19 mouse cellular contexts compared by ENCODE assay signal in the genomic region with DNA sequence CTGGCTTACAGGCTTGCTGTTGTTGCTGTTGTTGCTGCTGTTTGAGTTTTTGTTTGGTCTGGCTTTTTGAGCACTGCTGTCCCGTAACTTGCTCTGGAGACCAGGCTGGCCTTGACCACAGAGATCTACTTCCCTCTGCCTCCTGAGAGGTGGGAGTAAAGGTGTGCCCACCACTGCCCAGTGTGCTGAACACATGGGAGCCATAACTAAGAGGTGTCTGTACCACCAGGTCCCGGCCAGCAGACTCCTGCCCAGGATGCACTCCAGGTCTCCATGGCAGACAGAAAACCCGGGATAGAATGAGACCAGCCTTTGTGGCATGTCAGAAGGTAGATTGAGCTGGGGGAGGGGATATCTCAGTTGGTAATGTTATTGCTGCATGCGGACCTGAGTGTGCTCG. TPM values are rescaled to one million over a fixed set of nuclear protein-coding genes. Genes with fewer than 3 reads are reported as not detected.
DNase-seq lines count a peak whose midpoint lies in the region; ATAC-seq and TF ChIP-seq lines count a peak whose summit lies in the region.
"Had no signal": no experiment of that assay in that cellular context is flagged by ENCODE, and none has a peak within 500 bp of the region (broad histone marks: within the 10 kb centered on the region; RNA-seq: fewer than 3 reads in every experiment).

No protein-coding gene starts in this region.

- no peak for TF ChIP-seq EP300 in liver, postnatal 0 days (IDR thresholded peaks at IDR 0.05; ENCODE audit: low read depth)

- TF ChIP-seq CTCF in liver, postnatal 0 days (IDR thresholded peaks at IDR 0.05; ENCODE audit: low read depth), result no peak

- H3K27me3 ChIP-seq in liver, postnatal 0 days (ENCODE audit: insufficient read depth, low read length), result no peaks in the 10 kb centered on the region
- H3K27me3 ChIP-seq in liver, embryonic 12.5 days (replicated peaks), result no peaks in the 10 kb centered on the region
- H3K27me3 ChIP-seq in embryonic facial prominence, embryonic 13.5 days, result no peaks in the 10 kb centered on the region
- H3K27me3 ChIP-seq: embryonic facial prominence, embryonic 12.5 days; limb, embryonic 12.5 days; midbrain, embryonic 15.5 days had no signal

- H3K4me3 ChIP-seq in liver, postnatal 0 days (ENCODE audit: low read depth, low read length), result no peak overlapping the region
- no peak overlapping the region for H3K4me3 ChIP-seq in liver, embryonic 12.5 days
- H3K4me3 ChIP-seq in embryonic facial prominence, embryonic 13.5 days, result no peak overlapping the region
- H3K4me3 ChIP-seq: embryonic facial prominence, embryonic 12.5 days; limb, embryonic 12.5 days; midbrain, embryonic 15.5 days had no signal

- 67% methylated on average over 5 of the region's 5 CpGs for WGBS in liver, postnatal 0 days (ENCODE audit: insufficient replicate concordance)
- 76% methylated on average over 5 of the region's 5 CpGs for WGBS in liver, embryonic 12.5 days (ENCODE audit: insufficient replicate concordance)
- 76% methylated on average over 5 of the region's 5 CpGs for WGBS in embryonic facial prominence, embryonic 13.5 days

- H3K36me3 ChIP-seq in liver, postnatal 0 days (replicated peaks; ENCODE audit: insufficient read depth, low read length), result no peaks in the 10 kb centered on the region
- no peaks in the 10 kb centered on the region for H3K36me3 ChIP-seq in liver, embryonic 12.5 days
- no peaks in the 10 kb centered on the region for H3K36me3 ChIP-seq in embryonic facial prominence, embryonic 13.5 days
- H3K36me3 ChIP-seq: embryonic facial prominence, embryonic 12.5 days; limb, embryonic 12.5 days; midbrain, embryonic 15.5 days had no signal

- no peak for ATAC-seq in liver, postnatal 0 days
- ATAC-seq in liver, embryonic 12.5 days, result no peak
- ATAC-seq in embryonic facial prominence, embryonic 13.5 days (ENCODE audit: insufficient number of reproducible peaks, insufficient read depth, low FRiP score, low TSS enrichment, low read depth), result no peak
- ATAC-seq: CD4-positive, CD25-positive, alpha-beta regulatory T cell, adult 4 months; forebrain, embryonic 16.5 days; intestine, postnatal 0 days; midbrain, embryonic 15.5 days had no signal

- peak; percentile 90 for DNase-seq in heart, adult 11 months
- no peak for DNase-seq in heart, adult 9 months (ENCODE audit: low spot score in 2 of 2)
- no peak for DNase-seq in liver, postnatal 0 days
- DNase-seq in kidney, postnatal 14 days, result no peak
- DNase-seq in urinary bladder, postnatal 36 days (ENCODE audit: low spot score in 2 of 2), result no peak
- DNase-seq: cerebellum, adult 18-20 months; lung, embryonic 14.5 days; spleen, adult 18-20 months; thymus, adult 2 months; thymus, postnatal 36 days had no signal

- H3K9me3 ChIP-seq in liver, postnatal 0 days (ENCODE audit: low read length), result no peaks in the 10 kb centered on the region
- no peaks in the 10 kb centered on the region for H3K9me3 ChIP-seq in liver, embryonic 12.5 days (replicated peaks)
- no peaks in the 10 kb centered on the region for H3K9me3 ChIP-seq in embryonic facial prominence, embryonic 13.5 days
- H3K9me3 ChIP-seq: embryonic facial prominence, embryonic 12.5 days; limb, embryonic 12.5 days; midbrain, embryonic 15.5 days had no signal

- no peak overlapping the region for H3K4me2 ChIP-seq in liver, postnatal 0 days (ENCODE audit: low read depth, low read length)
- H3K4me2 ChIP-seq in liver, embryonic 12.5 days, result no peak overlapping the region
- H3K4me2 ChIP-seq in embryonic facial prominence, embryonic 13.5 days, result no peak overlapping the region
- H3K4me2 ChIP-seq: embryonic facial prominence, embryonic 12.5 days; limb, embryonic 12.5 days; lung, embryonic 14.5 days; midbrain, embryonic 15.5 days had no signal

- peaks cover 15% of the 10 kb centered on the region for H3K4me1 ChIP-seq in liver, postnatal 0 days (ENCODE audit: insufficient read depth)
- 0 out of 2 replicates have a peak, but pooled peaks cover 7% of the 10 kb centered on the region for H3K4me1 ChIP-seq in liver, embryonic 12.5 days
- peaks cover 4% of the 10 kb centered on the region; the same call in 1 of the 2 replicates for H3K4me1 ChIP-seq in embryonic facial prominence, embryonic 13.5 days

- no peak overlapping the region for H3K9ac ChIP-seq in liver, postnatal 0 days (replicated peaks)
- no peak overlapping the region for H3K9ac ChIP-seq in liver, embryonic 12.5 days
- 0 out of 2 replicates have a peak overlapping the region, but pooled peaks have one; percentile 16 for H3K9ac ChIP-seq in embryonic facial prominence, embryonic 13.5 days
- H3K9ac ChIP-seq: embryonic facial prominence, embryonic 12.5 days; limb, embryonic 12.5 days; liver, embryonic 14.5 days; lung, embryonic 14.5 days; midbrain, embryonic 15.5 days had no signal

- H3K27ac ChIP-seq in liver, postnatal 0 days (ENCODE audit: low read depth), result peak overlapping the region; percentile 22; the same call in 1 of the 2 replicates
- H3K27ac ChIP-seq in liver, embryonic 12.5 days, result no peak overlapping the region
- H3K27ac ChIP-seq in embryonic facial prominence, embryonic 13.5 days, result no peak overlapping the region
- H3K27ac ChIP-seq: embryonic facial prominence, embryonic 12.5 days; limb, embryonic 12.5 days; liver, embryonic 14.5 days; midbrain, embryonic 15.5 days had no signal

RNA-seq across cellular contexts. Expression of gene Thrsp, which starts 1.6 kb away (rescaled TPM):
- polyA plus RNA-seq in liver, postnatal 0 days (2015; fragmentation: Nextera tagmentation; extraction: Ambion mirVana), result 2.0 and 2.1 TPM in 2 replicates
- 0.13 TPM in 1 of 2 replicates, not detected in the other for polyA plus RNA-seq in liver, embryonic 12.5 days (2016; fragmentation: Nextera tagmentation; extraction: Ambion mirVana)
- polyA plus RNA-seq in embryonic facial prominence, embryonic 13.5 days (2015; fragmentation: Nextera tagmentation; extraction: Ambion mirVana), result 0.63 and 1.0 TPM in 2 replicates

RNA-seq across cellular contexts. Expression of gene Ndufc2, which starts 19.4 kb away (rescaled TPM):
- polyA plus RNA-seq in liver, postnatal 0 days (2015; fragmentation: Nextera tagmentation; extraction: Ambion mirVana), result 323 and 339 TPM in 2 replicates
- 249 and 261 TPM in 2 replicates for polyA plus RNA-seq in liver, embryonic 12.5 days (2016; fragmentation: Nextera tagmentation; extraction: Ambion mirVana)
- polyA plus RNA-seq in embryonic facial prominence, embryonic 13.5 days (2015; fragmentation: Nextera tagmentation; extraction: Ambion mirVana), result 346 and 350 TPM in 2 replicates

RNA-seq across cellular contexts. Expression of gene Kctd14, which starts 32.0 kb away (rescaled TPM):
- 3.9 and 5.0 TPM in 2 replicates for polyA plus RNA-seq in liver, postnatal 0 days (2015; fragmentation: Nextera tagmentation; extraction: Ambion mirVana)
- polyA plus RNA-seq in liver, embryonic 12.5 days (2016; fragmentation: Nextera tagmentation; extraction: Ambion mirVana), result 9.8 and 9.9 TPM in 2 replicates
- polyA plus RNA-seq in embryonic facial prominence, embryonic 13.5 days (2015; fragmentation: Nextera tagmentation; extraction: Ambion mirVana), result 4.4 and 6.0 TPM in 2 replicates

RNA-seq across cellular contexts. Expression of gene Alg8, which starts 47.8 kb away (rescaled TPM):
- 14.5 and 16.2 TPM in 2 replicates for polyA plus RNA-seq in liver, postnatal 0 days (2015; fragmentation: Nextera tagmentation; extraction: Ambion mirVana)
- 48.7 and 50.5 TPM in 2 replicates for polyA plus RNA-seq in liver, embryonic 12.5 days (2016; fragmentation: Nextera tagmentation; extraction: Ambion mirVana)
- 35.2 and 36.1 TPM in 2 replicates for polyA plus RNA-seq in embryonic facial prominence, embryonic 13.5 days (2015; fragmentation: Nextera tagmentation; extraction: Ambion mirVana)
